19 mouse cellular contexts compared by ENCODE assay signal in genomic region chr12:39371480-39372245, GRCm38 (mm10).
DNase-seq lines count a peak whose midpoint lies in the region; ATAC-seq lines count a peak whose summit lies in the region.
"Had no signal": no experiment of that assay in that cellular context is flagged by ENCODE, and none has a peak within 500 bp of the region (broad histone marks: within the 10 kb centered on the region; RNA-seq: fewer than 3 reads in every experiment).

No protein-coding gene starts in this region.

- peak; percentile 81; the same call in 1 of the 2 replicates for ATAC-seq in cerebellum, adult (ENCODE audit: insufficient number of reproducible peaks, low FRiP score, low TSS enrichment)
- no peak for ATAC-seq in activated CD4-positive, CD25-positive, alpha-beta regulatory T cell, adult 4 months
- ATAC-seq: CD4-positive, CD25-positive, alpha-beta regulatory T cell, adult 4 months; forebrain, embryonic 16.5 days; hindbrain, postnatal 0 days had no signal

- DNase-seq in cerebellum, postnatal 4 days (ENCODE audit: low spot score in 2 of 2), result no peak
- peak; percentile 76 for DNase-seq in cerebellum, adult 11-12 months
- DNase-seq in cerebellum, adult 9-10 months, result peak; percentile 93
- peak; percentile 55 to 67 for DNase-seq in cerebellum, postnatal 25 days
- no peak for DNase-seq in urinary bladder, postnatal 14 days (ENCODE audit: low spot score)
- DNase-seq in kidney, postnatal 14 days, result no peak
- DNase-seq: adrenal gland, adult 2 months; adrenal gland, postnatal 36 days; B cell, adult 2 months; gastrocnemius, postnatal 25 days; heart, adult 11 months; heart, postnatal 36 days; kidney, adult 11 months; kidney, adult 9 months had no signal

Comparison
In these comparisons a context has a peak if more than half of its experiments do, and no peak if none do; other contexts are left out.
1. DNase-seq: peak in cerebellum, adult 11-12 months (single experiment), cerebellum, adult 9-10 months (single experiment) and cerebellum, postnatal 25 days (2 of 2); none in cerebellum, postnatal 4 days (0 of 2), urinary bladder, postnatal 14 days (single experiment) and kidney, postnatal 14 days (single experiment).